Mouse (Mus musculus) lung, postnatal 25 days (tissue): ENCODE data around the gene Fras1.

Experiments
- DNase-seq: peaks from one replicate; pipeline ENCODE4 v3.0.0; 2022; ENCODE audit warnings: low spot score

The Fras1 gene

GRCm38 (mm10) chr5:96405139-96405842 lies 31.5 kb downstream of the Fras1 start:
- DNase-seq = no peak

- no peak for DNase-seq
Observed at GRCm38 (mm10) chr5:96408291-96408690, 34.5 kb downstream of the Fras1 start.

- peak; percentile 8 for DNase-seq
Observed at GRCm38 (mm10) chr5:96412754-96413394, 39.1 kb downstream of the Fras1 start.

- DNase-seq = no peak
Observed at GRCm38 (mm10) chr5:96417121-96417520, 43.4 kb downstream of the Fras1 start.

GRCm38 (mm10) chr5:96421550-96421949 lies 47.8 kb downstream of the Fras1 start:
- no peak for DNase-seq

- DNase-seq = no peak
Observed at GRCm38 (mm10) chr5:96422716-96423115, 49.0 kb downstream of the Fras1 start.

DNA sequence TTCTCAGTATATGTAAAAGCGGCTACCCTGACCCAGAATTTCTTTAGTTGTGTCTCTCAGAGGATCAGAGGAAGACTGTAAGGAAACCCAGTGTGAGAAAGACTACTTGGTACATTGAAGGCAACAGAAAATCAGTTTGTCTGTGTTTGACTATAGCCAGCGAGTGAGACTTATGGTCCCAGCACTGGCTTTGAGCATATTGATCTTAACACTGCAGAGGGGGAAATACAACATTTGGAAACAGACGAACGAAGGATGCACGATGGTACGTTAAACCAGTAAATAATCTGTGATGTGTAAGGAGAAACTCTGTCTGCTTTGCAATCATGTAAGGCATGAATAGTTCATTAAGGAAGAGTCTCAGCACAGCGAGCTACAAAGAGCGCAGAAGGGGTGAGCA lies 51.6 kb downstream of the Fras1 start:
- no peak for DNase-seq

DNA sequence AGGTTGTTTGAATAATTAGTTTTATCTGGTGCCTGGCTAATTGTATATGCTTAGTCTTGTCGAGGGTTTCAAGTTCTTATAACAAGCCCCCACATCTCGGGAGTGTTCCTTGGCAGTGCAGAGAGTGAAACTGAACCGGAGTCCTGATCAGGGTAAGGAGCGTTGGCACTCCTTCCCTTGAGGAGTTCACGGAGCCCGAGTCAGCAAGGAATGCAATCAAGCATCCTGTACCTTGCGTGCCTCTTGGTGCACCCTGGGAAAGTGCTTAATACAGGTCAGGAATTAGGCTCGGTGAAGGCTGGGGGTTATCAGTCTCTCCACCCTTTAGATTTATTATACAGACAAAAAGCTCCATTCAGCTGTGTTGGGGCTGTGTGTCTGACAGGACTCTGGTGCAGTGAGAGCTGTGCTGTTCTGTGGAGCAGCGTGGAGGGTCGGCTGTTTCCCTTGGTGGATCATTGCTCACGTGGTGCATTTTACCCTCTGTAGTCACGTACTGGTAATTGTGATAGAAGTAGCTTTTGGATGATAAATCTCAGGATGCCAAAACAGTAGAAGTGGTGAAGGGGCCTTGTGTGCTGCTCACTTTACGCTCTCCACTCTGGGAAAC lies 55.9 kb downstream of the Fras1 start:
- peak; percentile 21 for DNase-seq

DNA sequence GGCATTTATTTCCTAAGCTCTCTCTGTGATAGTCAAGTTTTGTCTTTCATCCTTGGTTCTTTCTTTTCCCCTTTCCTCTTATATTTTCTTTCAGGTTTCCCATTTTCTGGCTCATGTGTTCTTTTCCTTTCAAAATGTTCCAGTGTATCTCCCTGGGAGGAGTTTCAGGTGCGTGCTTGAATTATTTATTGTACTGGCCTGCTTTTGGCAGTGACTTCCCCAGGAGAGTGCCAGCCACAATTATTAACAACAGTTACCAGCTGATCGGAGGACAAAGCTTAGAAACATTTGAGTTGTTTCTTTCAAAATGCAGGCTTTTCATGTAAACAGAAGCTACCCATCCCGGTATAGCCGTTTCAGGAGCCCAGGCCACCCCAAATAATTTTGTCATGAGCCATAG lies 64.1 kb downstream of the Fras1 start:
- no peak for DNase-seq

GRCm38 (mm10) chr5:96439811-96440210 lies 66.1 kb downstream of the Fras1 start:
- DNase-seq = no peak

DNA sequence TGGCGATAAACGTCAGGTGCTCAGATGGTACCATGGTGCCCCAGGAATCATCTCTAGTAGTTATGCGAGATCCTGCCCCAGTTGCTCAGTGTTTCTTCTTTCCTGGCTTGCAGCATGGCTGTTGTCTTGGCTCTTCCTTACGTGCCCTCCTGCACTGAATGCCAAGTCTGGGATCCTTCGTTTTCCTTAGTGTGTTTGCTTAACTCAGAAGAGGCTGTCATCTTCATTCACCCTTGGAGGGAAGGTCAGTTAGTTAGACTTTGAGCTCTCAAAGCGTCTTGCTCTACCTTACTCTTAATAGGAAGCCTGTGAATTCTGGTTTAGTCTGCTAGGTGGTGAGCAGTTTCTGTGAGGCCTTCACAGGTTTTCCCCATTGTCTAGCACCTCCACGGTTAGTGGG lies 73.7 kb downstream of the Fras1 start:
- no peak for DNase-seq

DNA sequence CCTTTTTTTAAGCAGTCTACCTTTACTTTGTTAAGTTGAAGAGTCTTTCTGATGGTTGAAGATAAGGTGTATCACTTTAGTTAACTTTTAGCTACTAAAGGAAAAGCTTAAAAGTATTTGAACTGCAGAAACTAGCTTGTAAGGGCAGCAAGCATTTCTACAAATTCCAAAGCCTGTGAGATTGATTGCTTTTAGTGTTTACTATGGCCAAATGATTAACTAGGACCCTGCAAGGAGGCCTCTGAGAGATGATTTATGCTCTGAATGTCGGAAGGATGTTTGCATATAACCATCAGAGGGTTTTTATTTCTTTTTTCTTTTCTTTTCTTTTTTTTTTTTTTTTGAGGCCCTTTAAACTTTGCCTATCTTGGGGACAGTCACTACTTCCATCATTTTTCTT lies 78.3 kb downstream of the Fras1 start:
- DNase-seq = no peak

- DNase-seq = no peak
Observed at GRCm38 (mm10) chr5:96453386-96453785, 79.6 kb downstream of the Fras1 start.

DNA sequence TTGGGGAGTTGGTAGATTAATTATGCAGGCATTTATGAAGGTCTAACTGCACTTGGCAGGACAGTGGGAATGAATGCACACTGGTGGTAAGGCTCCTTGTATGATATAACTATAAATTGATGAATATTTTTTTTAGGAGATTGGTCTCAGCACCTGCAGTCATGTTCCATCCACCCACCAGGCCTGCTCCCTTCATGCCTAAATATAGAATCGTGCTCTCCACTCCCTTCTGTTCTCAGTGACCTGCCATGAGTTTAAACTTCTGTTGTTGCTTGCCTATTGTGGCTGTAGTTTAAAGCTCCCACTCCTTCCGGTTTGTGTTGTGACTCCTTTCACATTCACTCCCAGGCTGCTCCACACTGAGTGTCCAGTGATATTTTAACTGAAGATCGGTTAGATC lies 80.7 kb downstream of the Fras1 start:
- DNase-seq = no peak

DNA sequence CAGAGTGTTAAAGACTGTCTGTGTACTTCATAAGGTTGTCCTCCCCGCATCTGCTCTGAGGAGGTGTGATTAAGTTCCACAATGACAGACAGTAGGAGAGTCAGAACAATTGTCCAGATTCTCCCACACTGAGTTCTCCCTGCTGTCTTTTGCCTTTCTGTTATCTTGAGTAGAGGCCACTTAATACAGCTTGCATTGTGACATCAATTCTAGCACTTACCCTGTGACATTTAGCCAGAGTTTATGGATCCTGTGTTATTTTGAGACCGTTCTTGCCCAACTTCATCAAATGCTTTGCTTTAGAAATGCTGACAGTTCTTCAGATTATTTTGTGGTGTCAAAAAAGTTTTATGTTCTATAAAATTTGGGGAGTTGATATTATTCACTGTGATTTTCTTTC lies 81.5 kb downstream of the Fras1 start:
- no peak for DNase-seq

GRCm38 (mm10) chr5:96457436-96457958 lies 83.7 kb downstream of the Fras1 start:
- no peak for DNase-seq

GRCm38 (mm10) chr5:96459605-96460004 lies 85.8 kb downstream of the Fras1 start:
- DNase-seq = no peak

GRCm38 (mm10) chr5:96462197-96462596 lies 88.4 kb downstream of the Fras1 start:
- DNase-seq = no peak

DNA sequence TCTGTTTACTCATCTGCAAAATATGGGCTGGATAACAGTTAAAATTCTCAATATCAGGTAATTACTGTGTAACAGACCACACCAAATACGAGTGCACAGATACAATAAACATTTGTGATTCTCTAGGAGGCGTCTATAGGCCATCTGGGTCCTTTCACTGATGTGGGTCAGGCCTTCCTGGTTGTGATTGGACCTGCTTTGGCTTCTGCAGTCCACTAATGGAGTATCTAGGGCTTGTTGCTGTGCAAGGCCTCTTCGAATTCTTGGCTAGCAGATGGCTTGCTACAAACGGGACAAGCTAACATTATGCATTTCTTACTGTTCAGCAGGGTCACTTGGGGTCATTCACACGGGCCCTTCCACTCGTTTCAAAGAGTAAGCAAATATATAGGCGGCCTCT lies 92.7 kb downstream of the Fras1 start:
- DNase-seq = no peak

GRCm38 (mm10) chr5:96471995-96472394 lies 98.2 kb downstream of the Fras1 start:
- no peak for DNase-seq

GRCm38 (mm10) chr5:96475488-96475887 lies 101.7 kb downstream of the Fras1 start:
- DNase-seq = peak; percentile 18

GRCm38 (mm10) chr5:96479003-96479402 lies 105.2 kb downstream of the Fras1 start:
- DNase-seq = no peak

DNA sequence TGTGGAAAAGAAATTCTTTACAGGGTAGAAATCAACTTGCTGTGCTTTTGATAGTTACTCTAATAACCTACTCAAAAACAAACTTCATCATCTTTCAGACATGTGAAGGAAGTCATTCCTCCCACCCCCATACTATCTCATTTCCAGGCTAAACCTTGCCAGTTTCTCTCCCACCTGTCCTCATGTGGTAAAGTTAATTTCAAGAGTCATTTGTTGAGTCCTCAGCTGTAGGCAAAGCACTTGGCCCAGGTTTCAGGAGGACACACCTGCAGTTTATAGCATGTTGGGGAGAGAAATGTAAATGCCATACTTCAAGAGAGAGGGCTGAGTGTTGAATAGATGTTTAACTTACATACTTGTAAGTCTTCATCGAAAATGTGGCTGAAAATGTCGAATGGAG lies 107.4 kb downstream of the Fras1 start:
- no peak for DNase-seq
